Mouse (Mus musculus): ENCODE measurements around the gene Plxna3. TPM values are rescaled to one million over a fixed set of nuclear protein-coding genes. Genes with fewer than 3 reads are reported as not detected.
A peak's percentile ranks its signal among the peaks of the same experiment; 100 is the strongest.

Plxna3 gene
- polyA plus RNA-seq, 1 experiment from 2014 or later = 5.8 TPM

DNA sequence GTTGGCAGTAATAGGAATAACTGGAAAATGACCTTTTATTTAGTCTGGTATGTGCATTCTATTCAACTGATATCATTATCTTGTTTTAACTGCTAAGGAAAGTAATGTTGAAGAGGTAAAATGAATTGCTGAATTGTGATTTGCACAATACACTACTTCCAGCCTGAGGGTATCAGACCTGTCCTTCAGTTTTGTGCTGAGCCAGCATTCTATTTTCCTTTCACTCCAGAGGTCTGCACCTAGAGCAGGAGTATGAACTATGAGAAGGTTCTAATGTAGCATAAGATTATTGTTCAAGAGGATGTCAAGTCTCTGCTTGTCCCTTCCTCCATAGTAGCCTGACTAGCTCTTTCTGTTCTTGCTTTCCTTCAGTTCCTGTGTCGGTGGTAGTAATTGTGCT lies 30.5 kb upstream of the Plxna3 start:
- Histone ChIP-seq H3K4me3 (ENCODE audit: low read depth, low read length) (no peak overlapping the region), H3K9me3 (ENCODE audit: control insufficient read depth, low read length) (no peaks in the 10 kb centered on the region), H3K36me3 (ENCODE audit: control insufficient read depth, insufficient read depth, low read length) (peaks cover 17% of the 10 kb centered on the region; the same call in 1 of the 2 replicates), H3K9ac (ENCODE audit: low read depth, low read length) (no peak overlapping the region), H3K4me1 (replicated peaks; ENCODE audit: control insufficient read depth, insufficient read depth, low read length) (no peaks in the 10 kb centered on the region), H3K4me2 (peak overlapping the region; percentile 29; the same call in 1 of the 2 replicates), H3K27me3 (replicated peaks; ENCODE audit: control insufficient read depth, insufficient read depth, low read length) (no peaks in the 10 kb centered on the region), H3K27ac (ENCODE audit: low read depth, low read length) (no peak overlapping the region)
- DNase-seq (ENCODE audit: low spot score) (no peak), ATAC-seq (replicated peaks; ENCODE audit: low FRiP score) (no peak)
- WGBS = 80% methylated on average over 1 of the region's 1 CpGs

DNA sequence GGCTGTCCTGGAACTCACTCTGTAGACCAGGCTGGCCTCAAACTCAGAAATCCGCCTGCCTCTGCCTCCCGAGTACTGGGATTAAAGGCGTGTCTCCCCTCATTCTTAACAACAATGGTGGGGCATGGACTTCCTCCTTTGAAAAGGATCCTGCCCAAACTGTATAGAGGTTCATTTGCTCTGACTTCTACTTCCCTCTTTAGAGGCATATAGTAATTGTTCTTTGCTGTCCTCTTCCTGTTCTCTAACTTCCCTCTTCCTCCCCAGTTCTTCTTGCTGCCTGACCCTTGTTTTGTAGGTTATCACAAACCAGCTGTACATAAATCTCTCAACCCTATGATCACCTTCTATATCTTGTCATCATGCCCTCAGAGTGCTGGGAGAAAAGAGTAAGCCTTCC lies 29.1 kb upstream of the Plxna3 start:
- Histone ChIP-seq H3K4me2 (no peak overlapping the region), H3K36me3 (ENCODE audit: control insufficient read depth, insufficient read depth, low read length) (peaks cover 18% of the 10 kb centered on the region; the same call in 1 of the 2 replicates)
- 66% methylated on average over 3 of the region's 3 CpGs for WGBS

DNA sequence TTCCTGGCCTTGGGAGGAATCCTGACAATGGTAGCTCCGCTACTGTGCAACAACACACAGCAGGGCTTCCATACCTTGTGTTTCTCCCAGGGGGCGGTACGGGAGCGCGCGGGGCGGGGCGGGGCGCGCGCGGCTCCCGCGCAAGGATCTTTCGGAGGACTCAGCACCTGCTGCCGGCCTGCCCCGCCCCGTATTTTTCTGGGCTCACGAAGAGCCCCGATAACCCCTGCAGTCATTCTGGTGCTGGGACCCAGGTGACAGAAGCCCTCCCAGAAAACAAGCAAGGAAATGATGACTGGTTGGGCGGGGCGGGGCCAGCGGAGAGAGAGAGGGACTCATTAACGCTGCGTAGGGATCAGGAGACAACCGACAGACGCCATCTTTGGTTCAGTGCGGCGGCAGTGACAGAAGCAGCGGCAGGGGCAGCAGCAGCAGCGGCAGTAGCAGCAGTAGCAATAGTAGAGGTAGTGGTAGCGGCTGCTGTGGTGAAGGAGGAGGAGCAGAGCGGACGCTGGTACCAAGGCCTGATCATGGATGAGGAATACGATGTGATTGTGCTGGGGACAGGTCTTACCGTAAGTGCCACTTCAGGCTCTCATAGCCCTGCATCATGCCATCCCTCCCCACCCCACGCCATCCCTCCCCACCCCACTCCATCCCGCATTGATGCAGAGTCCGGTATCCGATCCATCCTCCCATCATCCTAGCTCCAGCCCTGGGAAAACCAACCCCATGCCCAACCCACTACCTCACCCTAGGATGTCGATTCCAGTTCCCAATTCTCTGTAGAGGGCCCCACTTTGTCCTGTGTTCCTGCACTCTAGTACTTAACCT lies 23.8 kb upstream of the Plxna3 start, which contains the start of gene Gdi1:
Gene Gdi1 (plus strand): TSS at position 132 of the 834 bp plus-strand sequence.
- Histone ChIP-seq H3K4me2 (peak within 1 kb of the TSS; percentile 77), H3K36me3 (ENCODE audit: control insufficient read depth, insufficient read depth, low read length) (peaks cover 23% of the 10 kb centered on the region; the same call in 1 of the 2 replicates), H3K9me3 (ENCODE audit: control insufficient read depth, low read length) (no peaks in the 10 kb centered on the region), H3K4me3 (ENCODE audit: low read depth, low read length) (peak within 1 kb of the TSS; percentile 61), H3K4me1 (replicated peaks; ENCODE audit: control insufficient read depth, insufficient read depth, low read length) (no peaks in the 10 kb centered on the region), H3K9ac (ENCODE audit: low read depth, low read length) (peak within 1 kb of the TSS; percentile 77), H3K27ac (ENCODE audit: low read depth, low read length) (peak within 1 kb of the TSS; percentile 78), H3K27me3 (replicated peaks; ENCODE audit: control insufficient read depth, insufficient read depth, low read length) (no peaks in the 10 kb centered on the region)
- 6% methylated on average over 41 of the region's 41 CpGs for WGBS
- peak; percentile 85 for ATAC-seq (replicated peaks; ENCODE audit: low FRiP score)
- peak; percentile 79 for DNase-seq (ENCODE audit: low spot score)

More for the DNA sequence above, 29.1 kb upstream of the Plxna3 start:
- Histone ChIP-seq H3K4me3 (ENCODE audit: low read depth, low read length) (no peak overlapping the region), H3K9ac (ENCODE audit: low read depth, low read length) (no peak overlapping the region), H3K27ac (ENCODE audit: low read depth, low read length) (no peak overlapping the region), H3K4me1 (replicated peaks; ENCODE audit: control insufficient read depth, insufficient read depth, low read length) (no peaks in the 10 kb centered on the region), H3K9me3 (ENCODE audit: control insufficient read depth, low read length) (no peaks in the 10 kb centered on the region), H3K27me3 (replicated peaks; ENCODE audit: control insufficient read depth, insufficient read depth, low read length) (no peaks in the 10 kb centered on the region)
- ATAC-seq (replicated peaks; ENCODE audit: low FRiP score) (no peak), DNase-seq (ENCODE audit: low spot score) (no peak)

DNA sequence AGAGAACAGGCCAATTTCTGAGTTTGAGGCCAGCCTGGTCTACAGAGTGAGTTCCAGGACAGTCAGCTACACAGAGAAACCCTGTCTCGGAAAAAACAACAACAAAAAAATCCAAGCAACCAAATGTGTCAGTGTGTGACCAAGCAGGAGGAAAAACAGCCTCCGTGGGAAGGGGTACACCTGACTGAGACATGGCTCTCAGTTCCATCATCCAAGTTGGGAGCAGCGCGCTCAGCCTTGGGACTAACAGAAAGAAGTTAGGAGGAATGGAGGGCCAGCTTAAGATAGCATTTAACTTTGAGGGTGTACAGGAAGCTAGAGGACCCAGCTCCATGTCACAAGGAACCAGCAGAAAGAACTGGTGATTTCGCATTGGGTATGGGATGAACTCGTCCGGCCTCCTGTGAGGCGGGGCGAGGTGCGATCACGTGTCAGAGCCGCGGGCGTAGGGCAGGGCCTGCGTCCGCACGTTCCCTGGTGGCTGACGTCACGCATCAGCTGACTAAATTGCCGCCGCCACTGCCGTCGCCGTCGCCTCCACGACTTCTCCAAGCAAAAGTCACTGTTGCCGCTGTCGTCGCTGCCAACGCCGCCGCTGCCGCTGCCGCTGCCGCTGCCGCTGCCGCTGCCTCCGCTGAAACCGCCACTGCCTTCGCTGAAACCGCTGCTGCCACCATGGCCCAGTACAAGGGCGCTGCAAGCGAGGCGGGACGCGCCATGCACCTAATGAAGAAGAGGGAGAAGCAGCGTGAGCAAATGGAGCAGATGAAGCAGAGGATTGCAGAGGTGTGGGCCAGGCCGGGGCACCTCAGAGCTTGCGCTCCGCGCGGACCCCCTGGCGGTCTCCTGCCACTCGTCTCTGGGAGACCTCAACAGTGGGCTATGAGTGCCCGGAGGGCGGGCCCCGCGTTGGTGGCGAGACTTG lies 16.1 kb upstream of the Plxna3 start, which contains the start of gene Fam50a:
Gene Fam50a (plus strand): TSS at position 494 of the 925 bp plus-strand sequence.
- 17% methylated on average over 58 of the region's 59 CpGs for WGBS
- H3K4me2 ChIP-seq = peak within 1 kb of the TSS; percentile 69
- H3K9me3 ChIP-seq (ENCODE audit: control insufficient read depth, low read length) = no peaks in the 10 kb centered on the region
- H3K27me3 ChIP-seq (replicated peaks; ENCODE audit: control insufficient read depth, insufficient read depth, low read length) = no peaks in the 10 kb centered on the region; the same call in 1 of the 2 replicates
- H3K36me3 ChIP-seq (ENCODE audit: control insufficient read depth, insufficient read depth, low read length) = peaks cover 5% of the 10 kb centered on the region; the same call in 1 of the 2 replicates
- no peaks in the 10 kb centered on the region for H3K4me1 ChIP-seq (replicated peaks; ENCODE audit: control insufficient read depth, insufficient read depth, low read length)
- H3K9ac ChIP-seq (ENCODE audit: low read depth, low read length) = peak within 1 kb of the TSS; percentile 81
- H3K27ac ChIP-seq (ENCODE audit: low read depth, low read length) = peak within 1 kb of the TSS; percentile 68
- ATAC-seq (replicated peaks; ENCODE audit: low FRiP score) = peak; percentile 94
- DNase-seq (ENCODE audit: low spot score) = peak; percentile 77
- H3K4me3 ChIP-seq (ENCODE audit: low read depth, low read length) = peak within 1 kb of the TSS; percentile 73

DNA sequence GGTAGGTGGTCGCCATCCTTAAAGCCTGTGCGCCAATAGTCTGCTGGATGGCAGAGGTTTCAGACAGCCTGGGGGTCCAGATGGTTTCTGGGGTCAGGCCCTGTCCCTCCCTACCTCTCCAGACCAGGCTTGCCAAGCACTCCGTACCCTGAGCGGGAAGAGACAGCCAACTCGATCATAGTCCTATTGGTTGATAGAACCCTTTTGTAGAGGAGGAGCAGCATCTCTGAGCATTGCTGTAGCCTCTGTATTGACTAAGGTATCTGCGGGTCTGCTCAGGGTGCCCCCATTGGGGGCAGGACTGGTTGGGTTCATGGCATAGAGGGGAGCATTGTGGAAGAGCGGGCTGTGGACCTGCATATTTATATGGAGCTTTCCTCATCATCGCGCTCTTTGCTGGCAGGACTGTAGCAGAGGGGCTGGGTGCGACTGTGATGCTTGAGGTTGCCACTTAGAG lies 377 bp downstream of the Plxna3 start:
- H3K27ac ChIP-seq (ENCODE audit: low read depth, low read length) = no peak overlapping the region
- no peaks in the 10 kb centered on the region for H3K36me3 ChIP-seq (ENCODE audit: control insufficient read depth, insufficient read depth, low read length)
- H3K4me3 ChIP-seq (ENCODE audit: low read depth, low read length) = peak overlapping the region; percentile 52
- H3K4me2 ChIP-seq = peak overlapping the region; percentile 70
- WGBS = 15% methylated on average over 10 of the region's 10 CpGs
- ATAC-seq (replicated peaks; ENCODE audit: low FRiP score) (0 out of 2 replicates have a peak, but pooled peaks have one; percentile 24), DNase-seq (ENCODE audit: low spot score) (no peak)
- no peaks in the 10 kb centered on the region for H3K27me3 ChIP-seq (replicated peaks; ENCODE audit: control insufficient read depth, insufficient read depth, low read length)
- peaks cover 3% of the 10 kb centered on the region for H3K4me1 ChIP-seq (replicated peaks; ENCODE audit: control insufficient read depth, insufficient read depth, low read length)
- peak overlapping the region; percentile 64; the same call in 1 of the 2 replicates for H3K9ac ChIP-seq (ENCODE audit: low read depth, low read length)
- H3K9me3 ChIP-seq (ENCODE audit: control insufficient read depth, low read length) = no peaks in the 10 kb centered on the region

DNA sequence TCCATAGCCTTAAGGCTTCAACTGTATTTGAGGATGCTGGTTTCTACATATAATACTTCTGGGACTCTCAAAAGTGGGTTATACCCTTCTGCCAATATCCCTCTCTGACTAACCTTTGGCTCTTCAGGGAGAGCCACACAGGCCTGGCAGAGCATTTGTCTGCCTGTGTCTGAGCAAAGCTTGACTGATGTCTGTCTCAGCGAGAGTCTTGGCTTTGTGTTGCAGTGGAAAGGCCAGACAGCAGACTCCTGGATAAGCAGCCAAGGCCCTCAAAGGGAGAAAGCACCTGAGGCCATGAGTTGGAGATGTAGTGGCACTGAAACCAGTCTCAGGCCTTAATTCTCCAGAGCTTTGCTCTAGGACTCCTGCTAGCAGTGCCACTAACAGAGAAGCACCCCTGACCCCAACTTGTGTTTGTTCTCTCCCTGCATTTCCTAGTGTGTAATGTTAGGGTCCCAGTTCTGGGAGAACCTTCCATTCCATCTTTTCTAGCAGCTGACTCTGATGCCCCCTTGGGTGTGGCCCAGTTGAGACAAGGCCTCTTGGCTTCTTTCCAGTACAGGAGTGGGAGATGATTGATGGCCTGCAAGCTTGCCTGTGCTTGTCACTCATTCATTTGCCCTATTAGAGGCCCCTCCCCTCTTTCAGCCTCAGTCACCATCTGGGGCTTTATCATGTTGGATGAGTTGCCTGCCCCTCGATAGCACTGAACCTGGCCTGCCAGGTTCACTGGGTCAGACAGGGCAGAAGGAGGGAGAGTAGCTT lies 1.5 kb downstream of the Plxna3 start:
- H3K4me3 ChIP-seq (ENCODE audit: low read depth, low read length) = no peak overlapping the region
- no peaks in the 10 kb centered on the region for H3K27me3 ChIP-seq (replicated peaks; ENCODE audit: control insufficient read depth, insufficient read depth, low read length)
- H3K9ac ChIP-seq (ENCODE audit: low read depth, low read length) = no peak overlapping the region
- H3K9me3 ChIP-seq (ENCODE audit: control insufficient read depth, low read length) = no peaks in the 10 kb centered on the region
- peak overlapping the region; percentile 70 for H3K4me2 ChIP-seq
- H3K4me1 ChIP-seq (replicated peaks; ENCODE audit: control insufficient read depth, insufficient read depth, low read length) = peaks cover 3% of the 10 kb centered on the region
- WGBS = 49% methylated on average over 2 of the region's 2 CpGs
- no peaks in the 10 kb centered on the region for H3K36me3 ChIP-seq (ENCODE audit: control insufficient read depth, insufficient read depth, low read length)
- DNase-seq (ENCODE audit: low spot score) = no peak
- ATAC-seq (replicated peaks; ENCODE audit: low FRiP score) = no peak
- no peak overlapping the region for H3K27ac ChIP-seq (ENCODE audit: low read depth, low read length)

DNA sequence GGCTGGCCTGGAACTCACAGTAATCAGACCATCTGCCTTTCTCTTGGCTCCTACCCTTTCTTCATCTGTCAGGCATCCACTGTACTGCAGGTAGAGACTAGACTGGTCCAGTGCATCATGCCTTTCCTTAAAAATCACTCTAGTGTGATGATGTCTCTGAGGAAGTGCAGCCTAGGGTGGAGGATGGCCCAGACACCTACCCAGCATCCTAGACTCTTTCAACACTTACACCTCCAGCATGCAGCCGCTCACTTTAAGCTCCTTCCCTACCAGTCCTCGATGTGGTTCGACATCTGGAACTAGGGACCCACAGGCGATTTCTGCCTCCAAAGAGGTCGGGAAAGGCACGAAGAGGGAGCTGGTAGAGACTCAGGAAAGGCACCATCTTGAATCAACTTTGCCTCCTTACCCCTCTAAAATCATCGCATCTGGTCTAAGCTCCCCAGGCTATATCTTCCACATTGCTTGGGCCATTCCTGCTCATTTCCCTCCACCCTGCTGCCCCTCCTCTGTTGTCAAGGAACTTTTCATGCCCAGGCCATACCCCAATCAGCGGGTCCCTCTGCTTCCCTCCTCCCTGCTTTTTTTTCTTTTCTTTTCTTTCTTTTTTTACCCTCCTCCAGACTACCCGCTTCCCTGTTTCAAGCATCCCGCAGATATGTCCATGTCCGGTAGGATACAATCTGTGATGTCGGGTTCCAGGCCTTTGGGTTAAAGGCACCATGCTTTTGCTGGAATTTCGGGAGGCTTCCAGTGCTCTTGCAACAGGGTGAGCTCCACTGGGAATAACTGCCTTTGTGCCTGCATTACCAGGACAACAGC lies 24.0 kb downstream of the Plxna3 start:
- H3K27ac ChIP-seq (ENCODE audit: low read depth, low read length) = no peak overlapping the region; the same call in 1 of the 2 replicates
- WGBS = 25% methylated on average over 13 of the region's 13 CpGs
- H3K4me3 ChIP-seq (ENCODE audit: low read depth, low read length) = peak overlapping the region; percentile 55
- peak; percentile 43 for ATAC-seq (replicated peaks; ENCODE audit: low FRiP score)
- no peaks in the 10 kb centered on the region for H3K36me3 ChIP-seq (ENCODE audit: control insufficient read depth, insufficient read depth, low read length)
- DNase-seq (ENCODE audit: low spot score) = no peak
- H3K9me3 ChIP-seq (ENCODE audit: control insufficient read depth, low read length) = no peaks in the 10 kb centered on the region
- peak overlapping the region; percentile 76 for H3K9ac ChIP-seq (ENCODE audit: low read depth, low read length)
- H3K27me3 ChIP-seq (replicated peaks; ENCODE audit: control insufficient read depth, insufficient read depth, low read length) = no peaks in the 10 kb centered on the region
- H3K4me2 ChIP-seq = peak overlapping the region; percentile 72
- H3K4me1 ChIP-seq (replicated peaks; ENCODE audit: control insufficient read depth, insufficient read depth, low read length) = no peaks in the 10 kb centered on the region
